Mouse (Mus musculus) adipose tissue, adult 10 weeks (tissue): ENCODE results near the gene Slc25a38. TPM values are rescaled to one million over a fixed set of nuclear protein-coding genes. Genes with fewer than 3 reads are reported as not detected.

Experiments
- polyA plus RNA-seq: library from polyadenylated mRNA; stranded (reverse); fragments of 350-450 nt; fragmentation: Illumina TruSeq; extraction: RNeasy Lipid Tissue Mini Kit (QIAGEN cat#74804); gene quantifications from one replicate; pipeline ENCODE4 v1.2.3, GENCODE M21; 2014; ENCODE audit warnings: low read depth, low replicate concordance

Gene Slc25a38
- polyA plus RNA-seq: 23.7 TPM

DNA sequence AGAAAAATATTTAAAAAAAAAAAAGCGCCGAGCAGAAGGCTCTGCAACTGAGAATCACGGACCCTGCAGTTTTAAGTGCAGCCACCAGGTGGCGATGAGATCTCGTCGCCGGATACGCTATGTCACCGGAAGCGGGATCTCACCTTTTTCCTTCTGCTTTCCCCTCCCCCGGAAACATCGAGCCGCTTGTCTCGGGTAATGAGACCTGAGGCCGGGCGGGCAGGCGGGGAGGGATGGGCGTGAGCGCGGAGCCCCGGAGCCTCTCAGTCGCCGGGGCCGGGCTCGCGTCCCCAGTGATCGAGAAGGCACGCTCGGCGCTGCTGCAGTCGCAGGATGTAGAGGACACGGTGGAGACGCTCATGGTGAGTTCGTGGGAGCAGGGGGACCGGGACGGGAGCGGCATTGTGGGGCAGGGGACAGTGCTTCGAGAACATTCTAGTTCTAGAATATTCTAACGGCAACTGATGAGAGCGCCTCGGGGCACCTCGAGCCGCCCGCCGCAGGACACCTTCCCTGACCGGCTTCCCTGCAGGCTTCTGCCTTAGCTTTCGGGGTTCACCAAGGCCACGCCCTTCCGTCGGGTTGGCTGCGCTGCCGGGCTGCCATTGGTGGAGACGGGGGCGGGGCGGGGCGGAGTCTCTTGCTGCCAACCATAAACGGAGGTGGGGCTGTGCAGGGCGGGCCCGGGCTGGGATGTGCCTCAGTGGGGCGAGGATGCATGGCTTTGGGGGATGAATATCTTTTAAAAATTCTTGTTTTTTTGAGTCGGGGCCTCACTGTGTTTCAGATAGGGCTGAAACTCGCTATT lies at the start of gene Slc25a38:
Gene Slc25a38, plus strand, starts transcription at position 164 of the 808 bp plus-strand sequence.

GRCm38 (mm10) chr9:120069779-120070178 lies 40.4 kb upstream of the Slc25a38 start, which contains the start of gene Cx3cr1:
Gene Cx3cr1 (minus strand): TSS chr9:120069879.

GRCm38 (mm10) chr9:120091696-120092238 lies 18.4 kb upstream of the Slc25a38 start, which contains the start of gene Ccr8:
Gene Ccr8 (plus strand): TSS chr9:120092114.

GRCm38 (mm10) chr9:120127538-120128251 lies 17.5 kb downstream of the Slc25a38 start, which contains the start of gene Rpsa:
Gene Rpsa (plus strand): TSS chr9:120127689.

DNA sequence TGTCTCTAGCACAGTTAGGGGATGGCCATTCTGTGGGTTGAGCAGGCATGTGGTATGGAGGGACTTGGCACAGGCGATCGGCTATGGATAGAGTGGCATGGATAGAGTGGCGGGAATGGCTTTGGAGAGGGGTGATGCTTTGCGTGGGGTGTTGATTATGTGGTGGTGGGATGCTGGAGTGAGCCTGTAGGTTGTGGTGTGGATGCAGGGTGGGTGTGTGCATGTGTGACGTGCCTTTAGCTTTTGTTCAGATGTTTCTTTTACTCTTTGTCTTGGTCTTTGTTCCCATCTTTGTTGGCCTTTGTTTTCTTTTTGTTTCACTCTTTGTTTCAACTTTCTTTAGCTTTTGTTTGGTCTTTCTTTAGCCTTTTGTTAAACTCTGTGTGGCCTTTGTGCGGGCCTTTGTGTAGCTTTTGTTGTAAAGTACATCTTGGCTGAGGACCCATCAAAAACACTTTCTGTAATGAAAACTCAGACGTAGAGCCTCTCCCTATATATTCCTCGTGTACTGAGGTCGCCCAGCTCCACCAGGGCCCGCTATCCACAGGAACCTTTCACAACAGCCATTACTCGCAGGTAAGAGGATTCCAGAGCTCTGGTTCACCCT lies 39.2 kb downstream of the Slc25a38 start, which contains the start of gene Mobp:
Gene Mobp, plus strand, starts transcription at position 486 of the 607 bp plus-strand sequence.

Other genes starting within 250 kb of the Slc25a38 start
- gene Wdr48, start 215.5 kb upstream of the Slc25a38 start, polyA plus RNA-seq: 36.3 TPM
- 33.6 TPM for gene Gorasp1, start 172.8 kb upstream of the Slc25a38 start, polyA plus RNA-seq
- 6.3 TPM for gene Ttc21a, start 172.8 kb upstream of the Slc25a38 start, polyA plus RNA-seq
- gene Csrnp1, start 125.7 kb upstream of the Slc25a38 start, polyA plus RNA-seq: 8.6 TPM
- gene Xirp1, start 86.8 kb upstream of the Slc25a38 start, polyA plus RNA-seq: 0.25 TPM
- 6.9 TPM for gene Cx3cr1, start 40.5 kb upstream of the Slc25a38 start, polyA plus RNA-seq
- gene Ccr8, start 18.3 kb upstream of the Slc25a38 start, polyA plus RNA-seq: not detected
- gene Rpsa, start 17.3 kb downstream of the Slc25a38 start, polyA plus RNA-seq: 1,283 TPM
- 0.17 TPM for gene Mobp, start 39.3 kb downstream of the Slc25a38 start, polyA plus RNA-seq
- 3.3 TPM for gene Myrip, start 191.1 kb downstream of the Slc25a38 start, polyA plus RNA-seq